Mouse (Mus musculus) limb, embryonic 11.5 days (tissue): ENCODE measurements around the gene Gm28051. TPM values are rescaled to one million over a fixed set of nuclear protein-coding genes. Genes with fewer than 3 reads are reported as not detected.

Source experiments
- ATAC-seq: fragments of 200-750 bp; cut with Nextera tagmentation; 2 replicates; pipeline ENCODE4 v1.8.0; 2017; ENCODE audit warnings: low read depth; ENCODE audit not compliant: insufficient number of reproducible peaks, low FRiP score, low TSS enrichment
- DNase-seq: peaks from one replicate; pipeline ENCODE4 v3.0.0-alpha.2; 2015; ENCODE audit warnings: low spot score
- H3K27ac ChIP-seq: fragments of 300-500 bp; sonication (generic); replicated peaks from 2 replicates; pipeline ENCODE4 v1.5.1; 2014; ENCODE audit warnings: low read depth, mild to moderate bottlenecking, low read length
- H3K27me3 ChIP-seq: fragments of 300-500 bp; sonication (generic); 2 replicates; pipeline ENCODE4 v1.6.1; 2014; ENCODE audit warnings: mild to moderate bottlenecking, low read length, mixed read lengths; ENCODE audit not compliant: control insufficient read depth, insufficient read depth
- H3K36me3 ChIP-seq: fragments of 300-500 bp; sonication (generic); 2 replicates; pipeline ENCODE4 v1.6.1; 2014; ENCODE audit warnings: mild to moderate bottlenecking, low read length, moderate library complexity, mixed read lengths; ENCODE audit not compliant: control insufficient read depth, insufficient read depth
- H3K4me1 ChIP-seq: fragments of 300-500 bp; sonication (generic); 2 replicates; pipeline ENCODE4 v1.6.1; 2014; ENCODE audit warnings: low read length, mixed read lengths; ENCODE audit not compliant: control insufficient read depth, insufficient read depth
- H3K4me2 ChIP-seq: fragments of 300-500 bp; sonication (generic); 2 replicates; pipeline ENCODE4 v1.6.1; 2014; ENCODE audit warnings: low read depth, mild to moderate bottlenecking, moderate library complexity; ENCODE audit not compliant: severe bottlenecking
- H3K4me3 ChIP-seq: fragments of 300-500 bp; sonication (generic); 2 replicates; pipeline ENCODE4 v1.5.1; 2014; ENCODE audit warnings: low read depth, low read length
- H3K9ac ChIP-seq: fragments of 300-500 bp; sonication (generic); 2 replicates; pipeline ENCODE4 v1.6.1; 2014; ENCODE audit warnings: mild to moderate bottlenecking, low read length
- H3K9me3 ChIP-seq: fragments of 300-500 bp; sonication (generic); 2 replicates; pipeline ENCODE4 v1.6.1; 2016; ENCODE audit warnings: low read length; ENCODE audit not compliant: control insufficient read depth
- WGBS: fragments of 180-500 bp; shearing (Covaris S2); extraction: QIAGEN DNeasy Blood & Tissue Kit; methylation state at CpG from one replicate; pipeline ENCODE4 v1.1.7; 2014; 5-methylcytosine and 5-hydroxymethylcytosine counted together
- polyA plus RNA-seq: library from polyadenylated mRNA; unstranded; fragments of >200 nt; fragmentation: Nextera tagmentation; extraction: Ambion mirVana; gene quantifications from 2 replicates; pipeline ENCODE4 v1.2.1, GENCODE M21; 2014

Gene Gm28051
- polyA plus RNA-seq, 1 experiment from 2014 or later, result 0.40 TPM

- H3K4me3 ChIP-seq, result no peak overlapping the region
- WGBS, result 85% methylated on average over 5 of the region's 5 CpGs
These were observed 18.5 kb downstream of the Gm28051 start for GRCm38 (mm10) chr12:102739096-102739495.

DNA sequence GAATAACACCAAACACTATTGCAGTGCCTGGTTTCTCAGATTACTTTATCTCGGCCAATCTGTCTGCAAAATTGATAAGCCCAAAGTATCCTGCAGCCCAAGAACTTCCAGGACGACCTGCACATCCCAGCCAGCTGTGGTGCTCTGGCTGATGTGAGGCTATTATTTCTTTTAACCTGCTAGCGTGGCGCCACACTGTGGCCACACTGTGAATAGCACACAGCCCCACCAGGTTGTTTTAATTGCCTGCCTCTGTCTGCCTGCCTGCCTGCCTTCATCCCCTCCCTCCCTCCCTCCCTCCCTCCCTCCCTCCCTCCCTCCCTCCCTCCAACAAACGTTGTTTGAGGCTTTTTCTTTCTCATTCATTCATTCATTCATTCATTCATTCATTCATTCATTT lies 24.2 kb downstream of the Gm28051 start:
- Histone ChIP-seq H3K4me2 (no peak overlapping the region), H3K4me1 (peaks cover 19% of the 10 kb centered on the region), H3K9ac (no peak overlapping the region), H3K27ac (no peak overlapping the region), H3K27me3 (no peaks in the 10 kb centered on the region), H3K36me3 (no peaks in the 10 kb centered on the region), H3K9me3 (no peaks in the 10 kb centered on the region), H3K4me3 (no peak overlapping the region)
- 12% methylated on average over 5 of the region's 5 CpGs for WGBS
- ATAC-seq, result no peak
- DNase-seq, result peak; percentile 82

More at GRCm38 (mm10) chr12:102739096-102739495, 18.5 kb downstream of the Gm28051 start:
- no peak overlapping the region for H3K4me2 ChIP-seq
- H3K27me3 ChIP-seq, result no peaks in the 10 kb centered on the region
- H3K4me1 ChIP-seq, result peaks cover 6% of the 10 kb centered on the region
- H3K27ac ChIP-seq, result no peak overlapping the region
- H3K9ac ChIP-seq, result no peak overlapping the region
- ATAC-seq, result no peak
- DNase-seq, result no peak
- H3K36me3 ChIP-seq, result no peaks in the 10 kb centered on the region
- H3K9me3 ChIP-seq, result no peaks in the 10 kb centered on the region

DNA sequence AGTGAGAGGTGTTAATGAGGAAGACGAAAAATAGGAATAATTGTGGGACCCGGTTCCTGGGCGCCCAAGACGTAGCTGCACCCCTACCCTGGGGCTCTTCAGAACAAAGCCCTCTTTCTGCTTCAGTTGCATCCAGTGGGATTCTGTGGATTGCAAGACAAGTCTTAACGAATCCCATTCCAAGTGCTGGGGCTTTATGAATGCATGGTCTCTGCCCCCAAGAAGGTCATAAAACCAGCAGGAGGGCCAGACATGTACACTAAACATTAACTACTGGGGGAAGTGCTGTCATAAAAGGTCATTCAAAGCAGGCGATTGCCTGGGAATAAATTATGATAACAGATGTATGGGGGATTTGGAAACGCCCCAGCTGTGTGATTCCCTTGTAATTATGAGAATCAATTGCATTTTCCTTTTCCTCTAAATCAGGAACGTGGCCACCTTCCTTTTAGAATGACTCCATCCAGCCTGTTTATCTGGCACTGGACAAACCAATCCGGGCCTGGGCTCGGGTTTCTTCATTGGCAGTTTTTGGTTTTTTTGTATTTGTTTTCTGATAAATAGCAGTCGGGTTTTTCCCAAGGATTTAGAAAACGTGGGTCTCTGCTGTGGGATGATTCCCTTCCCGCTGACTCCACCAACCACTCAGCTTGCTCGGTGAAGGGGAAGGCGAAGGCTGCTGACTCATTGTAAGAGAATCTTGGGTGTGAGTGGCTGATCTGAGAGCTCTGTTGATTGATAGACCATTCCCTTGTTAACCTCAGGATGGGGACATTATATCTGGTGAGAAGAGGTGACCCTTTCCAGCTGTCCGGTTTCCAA lies 26.6 kb downstream of the Gm28051 start:
- DNase-seq (peak; percentile 51), ATAC-seq (peak; percentile 76)
- no peaks in the 10 kb centered on the region for H3K9me3 ChIP-seq
- H3K4me3 ChIP-seq, result peak overlapping the region; percentile 12; the same call in 1 of the 2 replicates
- peak overlapping the region; percentile 96 for H3K27ac ChIP-seq
- peak overlapping the region; percentile 34 for H3K9ac ChIP-seq
- WGBS, result 22% methylated on average over 16 of the region's 16 CpGs
- H3K36me3 ChIP-seq, result no peaks in the 10 kb centered on the region
- H3K4me1 ChIP-seq, result peaks cover 19% of the 10 kb centered on the region
- no peaks in the 10 kb centered on the region for H3K27me3 ChIP-seq
- H3K4me2 ChIP-seq, result peak overlapping the region; percentile 34

DNA sequence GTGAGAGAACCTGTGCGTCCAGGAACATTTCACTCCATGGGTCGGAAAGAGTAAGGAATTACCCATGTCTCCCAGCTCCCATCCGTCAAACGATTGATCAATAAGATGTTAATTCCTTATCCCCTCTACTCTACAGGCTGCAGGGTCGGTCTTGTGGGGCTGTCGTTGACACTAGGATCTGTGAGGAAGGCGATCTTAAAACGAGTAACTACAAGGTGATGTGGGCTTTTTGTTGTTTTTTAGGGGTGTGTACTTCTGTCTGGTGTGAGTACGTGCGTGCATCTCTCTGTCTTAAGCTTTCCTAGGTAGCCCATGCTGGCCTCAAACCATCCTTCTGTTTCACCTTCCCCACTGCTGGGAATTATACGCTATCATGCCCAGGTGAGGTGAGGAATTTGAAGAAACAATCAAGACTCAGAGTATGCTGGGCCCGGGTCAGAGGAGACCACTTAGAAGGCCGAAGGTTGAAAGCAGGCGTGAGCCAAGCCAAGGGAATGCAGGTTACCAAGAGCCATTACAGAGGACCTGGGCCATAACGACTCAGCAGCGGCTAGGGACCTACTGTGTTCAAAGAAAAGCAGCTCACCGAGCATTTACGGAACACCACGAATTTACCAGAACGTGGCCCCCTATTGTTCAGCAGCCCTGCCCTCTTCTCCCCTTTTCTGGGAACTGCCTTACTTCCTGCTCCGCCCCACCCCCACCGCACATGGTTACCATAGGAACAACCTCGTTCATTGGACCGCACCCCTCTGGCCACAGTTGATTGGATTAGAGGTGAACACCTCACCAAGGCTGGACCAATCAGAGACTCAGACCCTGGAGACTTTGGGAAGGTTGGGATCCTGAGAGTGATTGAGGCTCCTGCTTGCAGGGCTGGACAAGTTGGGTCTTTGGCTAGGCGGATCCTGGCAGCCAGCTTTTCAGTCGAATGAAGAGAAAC lies 27.4 kb downstream of the Gm28051 start:
- ATAC-seq, result peak; percentile 97
- Histone ChIP-seq H3K27me3 (no peaks in the 10 kb centered on the region), H3K9ac (peak overlapping the region; percentile 40), H3K4me2 (peak overlapping the region; percentile 34), H3K27ac (peak overlapping the region; percentile 96), H3K36me3 (no peaks in the 10 kb centered on the region), H3K4me1 (peaks cover 19% of the 10 kb centered on the region), H3K4me3 (peak overlapping the region; percentile 14; the same call in 1 of the 2 replicates), H3K9me3 (no peaks in the 10 kb centered on the region)
- peak; percentile 93 for DNase-seq
- WGBS, result 28% methylated on average over 26 of the region's 26 CpGs

DNA sequence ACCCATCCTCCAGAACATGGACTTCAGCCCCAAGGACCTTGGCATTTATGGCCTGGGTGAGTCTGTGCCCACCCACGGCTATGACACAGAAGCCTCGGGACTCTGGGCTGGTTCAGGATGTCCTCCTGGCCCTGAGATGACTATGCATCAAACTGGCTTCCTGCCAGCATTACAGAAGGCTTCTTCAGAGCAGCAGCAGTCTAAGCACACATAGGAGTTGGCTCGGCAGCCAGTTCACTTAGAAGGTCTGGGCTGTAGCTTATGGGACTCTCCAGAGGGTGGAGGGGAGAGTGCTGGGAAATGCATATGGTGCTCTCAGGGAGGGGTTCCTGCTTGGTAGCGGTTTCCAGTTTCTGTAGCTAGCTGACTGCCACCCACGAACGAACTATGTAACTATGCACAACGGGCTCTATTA lies 31.8 kb downstream of the Gm28051 start:
- Histone ChIP-seq H3K9ac (no peak overlapping the region), H3K4me3 (no peak overlapping the region), H3K27ac (no peak overlapping the region), H3K4me2 (no peak overlapping the region), H3K4me1 (peaks cover 11% of the 10 kb centered on the region; the same call in 1 of the 2 replicates), H3K27me3 (no peaks in the 10 kb centered on the region), H3K36me3 (no peaks in the 10 kb centered on the region), H3K9me3 (no peaks in the 10 kb centered on the region)
- WGBS, result 71% methylated on average over 7 of the region's 7 CpGs
- ATAC-seq, result no peak
- no peak for DNase-seq

DNA sequence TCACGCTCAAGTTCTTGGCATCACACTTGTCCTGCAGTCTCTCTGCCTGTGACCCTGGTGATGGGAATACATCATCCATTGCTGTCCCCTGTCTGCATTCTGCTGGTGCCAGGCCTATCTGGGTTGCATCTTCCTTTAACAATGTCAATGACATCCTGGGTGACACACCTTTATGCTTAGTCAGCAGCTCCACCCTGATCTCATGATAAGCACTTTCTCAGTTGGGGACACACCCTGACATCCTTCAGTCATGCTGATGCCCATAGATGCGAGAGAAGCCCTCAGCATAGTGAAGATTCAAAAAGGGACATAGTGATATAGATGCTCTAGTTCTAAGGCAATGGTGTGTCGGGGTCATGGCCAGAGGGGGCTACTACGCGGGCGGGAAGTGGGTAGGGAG lies 32.4 kb downstream of the Gm28051 start:
- Histone ChIP-seq H3K9ac (no peak overlapping the region), H3K4me2 (no peak overlapping the region), H3K4me3 (no peak overlapping the region), H3K27me3 (no peaks in the 10 kb centered on the region), H3K4me1 (peaks cover 6% of the 10 kb centered on the region; the same call in 1 of the 2 replicates), H3K27ac (no peak overlapping the region), H3K9me3 (no peaks in the 10 kb centered on the region), H3K36me3 (no peaks in the 10 kb centered on the region)
- DNase-seq (no peak), ATAC-seq (no peak)
- WGBS, result 93% methylated on average over 6 of the region's 6 CpGs

GRCm38 (mm10) chr12:102723861-102724260 lies 33.7 kb downstream of the Gm28051 start:
- ATAC-seq (no peak), DNase-seq (no peak)
- no peaks in the 10 kb centered on the region for H3K9me3 ChIP-seq
- no peak overlapping the region for H3K27ac ChIP-seq
- H3K9ac ChIP-seq, result no peak overlapping the region
- H3K4me2 ChIP-seq, result no peak overlapping the region
- no peaks in the 10 kb centered on the region for H3K4me1 ChIP-seq
- no peaks in the 10 kb centered on the region for H3K27me3 ChIP-seq
- no peak overlapping the region for H3K4me3 ChIP-seq
- no peaks in the 10 kb centered on the region for H3K36me3 ChIP-seq
- WGBS, result 67% methylated on average over 6 of the region's 6 CpGs

DNA sequence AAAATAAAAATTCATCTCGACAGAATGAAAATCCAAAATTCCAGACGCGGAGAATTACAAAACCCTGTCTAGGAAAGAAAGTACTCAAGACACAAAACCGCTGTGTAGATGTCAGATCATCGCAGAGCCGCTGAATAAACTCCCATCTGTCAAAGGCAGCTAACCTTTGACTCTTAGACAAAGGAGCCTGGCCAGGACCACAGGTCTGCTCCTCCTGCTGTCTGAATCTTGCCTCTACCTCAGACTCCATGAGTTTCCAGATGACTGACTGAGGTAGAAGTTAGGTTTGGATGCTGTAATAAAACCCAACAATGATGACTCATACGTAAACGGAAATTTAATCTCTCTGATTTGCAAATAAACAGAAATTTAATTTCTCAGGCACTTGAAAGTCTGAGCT lies 34.6 kb downstream of the Gm28051 start:
- Histone ChIP-seq H3K36me3 (no peaks in the 10 kb centered on the region), H3K4me2 (no peak overlapping the region), H3K9me3 (no peaks in the 10 kb centered on the region), H3K4me3 (no peak overlapping the region), H3K27ac (no peak overlapping the region), H3K27me3 (no peaks in the 10 kb centered on the region), H3K9ac (no peak overlapping the region), H3K4me1 (no peaks in the 10 kb centered on the region)
- 81% methylated on average over 8 of the region's 8 CpGs for WGBS
- no peak for ATAC-seq
- no peak for DNase-seq
